Mouse (Mus musculus): ENCODE results near the gene Topbp1.

Topbp1 gene

DNA sequence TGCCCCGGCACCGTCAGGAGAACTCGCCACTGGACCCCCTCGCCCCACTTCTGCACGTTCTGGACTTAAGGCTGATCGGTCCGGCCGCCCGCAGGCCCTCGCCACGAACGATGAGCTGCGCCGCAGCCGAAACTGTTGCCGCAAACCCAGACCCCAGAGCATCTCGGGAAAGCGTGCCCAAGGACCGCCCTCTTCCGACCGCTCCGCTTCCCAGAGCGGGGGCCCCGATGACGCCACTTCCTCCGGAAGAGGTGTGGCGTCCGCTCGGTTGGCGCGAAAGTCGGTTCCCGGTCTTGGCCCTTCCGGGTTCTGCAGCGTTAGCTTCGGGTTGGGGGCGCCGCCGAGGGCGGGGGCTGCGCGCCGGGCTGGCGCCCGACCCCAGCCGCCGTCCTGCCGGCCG, at the start of gene Topbp1, which contains the start of gene 1300017J02Rik:
Gene Topbp1, plus strand, starts transcription at position 289 of the 400 bp plus-strand sequence.
Gene 1300017J02Rik, minus strand, starts transcription at position 156 of the 400 bp plus-strand sequence.
- peak; percentile 88 to 91 for DNase-seq (ENCODE audit: low spot score in 2 of 2)

DNA sequence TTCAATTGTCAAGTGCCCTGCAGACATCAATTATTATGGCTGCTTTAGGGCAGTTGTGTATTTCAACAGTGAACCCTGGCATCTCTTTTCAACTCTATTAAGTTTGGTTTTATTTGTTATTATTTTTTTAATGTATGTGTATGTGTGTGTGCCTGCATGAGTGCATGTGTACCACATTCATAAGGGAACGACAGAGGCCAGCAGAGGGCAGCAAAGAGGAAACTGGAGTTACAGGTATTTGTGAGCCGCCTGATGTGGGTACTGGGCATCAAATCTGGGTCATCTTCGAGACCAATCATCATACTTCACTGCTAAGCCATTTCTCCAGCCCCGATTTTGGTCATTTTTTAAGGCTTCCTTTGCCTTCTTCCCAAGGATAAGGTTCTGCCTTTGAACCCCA, 39.2 kb upstream of the Topbp1 start:
- DNase-seq (ENCODE audit: low spot score in 2 of 2) = no peak

DNA sequence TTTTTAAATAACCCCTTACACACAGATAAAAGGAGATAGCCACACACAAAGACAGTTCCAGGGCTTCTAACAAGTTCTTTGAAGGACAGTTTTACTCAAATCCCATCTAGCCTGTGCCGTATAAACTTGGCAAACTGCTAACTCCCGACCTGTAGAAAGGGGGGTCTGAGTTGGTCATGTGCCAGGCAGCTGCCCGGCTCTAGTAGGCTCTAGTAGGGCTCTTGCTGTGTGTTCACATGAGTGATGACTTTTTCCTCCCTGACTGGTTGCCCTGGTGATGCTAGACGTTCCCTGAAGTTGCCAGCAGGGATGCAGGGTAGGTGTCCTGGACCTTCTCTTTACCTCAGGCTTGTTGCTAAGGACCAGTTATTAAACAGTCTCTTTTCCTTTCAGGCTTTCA, 33.9 kb upstream of the Topbp1 start:
- no peak for DNase-seq (ENCODE audit: low spot score in 2 of 2)

DNA sequence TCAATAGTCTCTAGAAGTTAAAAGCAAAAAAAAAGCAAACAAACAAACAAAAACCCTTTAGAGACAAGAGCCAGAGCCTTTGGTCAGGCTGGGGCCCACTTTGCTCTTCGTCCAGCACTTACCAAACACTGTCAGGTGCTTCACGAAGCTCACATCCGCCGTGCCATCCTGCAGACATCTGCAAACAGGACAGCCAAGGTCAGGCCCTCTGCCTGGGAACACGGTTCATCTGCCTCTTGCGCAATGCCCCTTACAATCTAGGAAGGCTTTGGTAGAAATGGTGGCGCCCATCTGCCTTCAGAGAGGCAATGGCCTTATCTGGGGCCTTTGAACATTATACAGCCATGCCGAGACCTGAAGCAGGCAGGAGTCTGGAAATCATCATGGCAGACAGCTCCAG, 30.2 kb upstream of the Topbp1 start:
- no peak for DNase-seq (ENCODE audit: low spot score in 2 of 2)

DNA sequence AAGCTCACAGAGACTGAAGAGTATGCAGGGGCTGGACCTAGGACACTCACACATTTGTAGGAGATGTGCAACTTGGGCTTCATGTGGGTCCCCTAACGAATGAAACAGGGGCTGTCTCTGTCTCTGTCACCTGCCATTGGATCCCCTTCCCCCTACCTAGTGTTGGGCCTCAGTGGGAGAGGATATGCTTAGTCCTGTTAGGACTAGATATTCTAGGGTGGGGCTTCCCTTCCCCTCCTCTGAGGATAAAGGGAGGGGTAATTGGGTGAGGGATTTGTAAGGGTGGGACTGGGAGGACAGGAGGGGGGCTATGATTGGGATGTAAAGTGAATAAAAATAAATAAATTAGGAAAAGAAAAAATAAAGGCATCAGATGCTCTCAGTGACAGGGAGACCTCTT, 29.3 kb upstream of the Topbp1 start:
- no peak for DNase-seq (ENCODE audit: low spot score in 2 of 2)

DNA sequence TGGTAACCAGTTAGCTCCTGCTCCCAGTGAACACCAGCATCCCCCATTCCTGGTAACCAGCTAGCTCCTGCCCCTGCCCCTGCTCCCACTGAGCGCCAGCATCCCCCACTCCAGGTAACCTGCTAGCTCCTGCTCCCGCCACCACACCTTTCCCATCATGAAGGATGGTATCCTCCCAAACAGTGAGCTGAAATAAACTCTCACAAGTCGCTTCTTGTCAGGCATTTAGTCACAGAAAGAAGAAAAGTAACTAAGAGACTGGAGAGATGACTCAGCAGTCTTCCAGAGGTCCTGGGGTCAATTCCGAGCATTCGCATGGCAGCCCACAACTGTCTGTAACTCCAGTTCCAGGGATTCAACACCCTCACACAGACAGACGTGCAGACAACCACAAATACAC, 28.1 kb upstream of the Topbp1 start:
- no peak for DNase-seq (ENCODE audit: low spot score in 2 of 2)

DNA sequence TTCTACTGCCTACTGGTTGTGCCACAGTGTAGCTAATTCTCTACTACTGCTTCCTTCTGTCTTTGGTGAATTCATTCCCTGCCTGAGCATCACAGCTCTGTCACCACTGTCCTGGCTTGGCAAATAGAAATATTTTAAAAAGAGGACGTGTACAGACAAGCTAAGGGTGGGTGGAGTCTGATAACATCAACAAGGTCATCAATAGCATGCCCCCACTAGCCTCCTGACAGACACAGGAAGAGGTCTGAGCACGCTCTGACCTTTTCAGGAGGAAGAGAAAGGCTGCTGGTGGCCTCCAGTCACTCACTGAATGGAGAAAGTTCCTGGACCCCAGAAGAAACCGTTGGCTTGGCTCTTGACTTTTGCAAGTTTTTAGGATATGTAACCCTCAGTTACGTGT, 18.6 kb upstream of the Topbp1 start:
- peak; percentile 11 to 35 for DNase-seq (ENCODE audit: low spot score in 2 of 2)

DNA sequence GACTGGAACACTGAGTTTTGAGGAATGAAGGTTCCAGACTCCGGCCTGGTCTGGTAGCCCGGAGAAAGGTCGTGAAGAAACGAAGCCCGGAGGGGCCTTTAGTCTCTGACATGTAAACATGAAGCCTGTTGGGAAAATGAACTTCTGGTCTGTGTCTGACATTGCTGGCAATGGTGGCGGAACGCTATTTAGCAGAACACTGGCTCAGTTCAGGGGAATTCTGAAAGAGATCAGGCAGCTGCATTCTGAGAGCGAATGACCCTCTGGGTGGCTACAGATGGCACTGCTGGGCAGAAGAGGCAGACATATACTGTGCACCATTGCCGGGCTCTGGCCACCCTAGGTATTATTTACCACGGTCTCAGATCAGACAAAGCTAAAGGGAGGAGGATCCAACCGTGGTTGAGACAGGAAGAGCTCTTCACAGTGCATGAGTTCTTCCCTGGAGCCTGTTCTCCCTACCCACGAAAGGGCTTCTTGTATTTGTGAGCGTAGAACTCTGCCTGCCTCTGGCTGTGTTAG, 18.1 kb upstream of the Topbp1 start:
- no peak for DNase-seq (ENCODE audit: low spot score in 2 of 2)

DNA sequence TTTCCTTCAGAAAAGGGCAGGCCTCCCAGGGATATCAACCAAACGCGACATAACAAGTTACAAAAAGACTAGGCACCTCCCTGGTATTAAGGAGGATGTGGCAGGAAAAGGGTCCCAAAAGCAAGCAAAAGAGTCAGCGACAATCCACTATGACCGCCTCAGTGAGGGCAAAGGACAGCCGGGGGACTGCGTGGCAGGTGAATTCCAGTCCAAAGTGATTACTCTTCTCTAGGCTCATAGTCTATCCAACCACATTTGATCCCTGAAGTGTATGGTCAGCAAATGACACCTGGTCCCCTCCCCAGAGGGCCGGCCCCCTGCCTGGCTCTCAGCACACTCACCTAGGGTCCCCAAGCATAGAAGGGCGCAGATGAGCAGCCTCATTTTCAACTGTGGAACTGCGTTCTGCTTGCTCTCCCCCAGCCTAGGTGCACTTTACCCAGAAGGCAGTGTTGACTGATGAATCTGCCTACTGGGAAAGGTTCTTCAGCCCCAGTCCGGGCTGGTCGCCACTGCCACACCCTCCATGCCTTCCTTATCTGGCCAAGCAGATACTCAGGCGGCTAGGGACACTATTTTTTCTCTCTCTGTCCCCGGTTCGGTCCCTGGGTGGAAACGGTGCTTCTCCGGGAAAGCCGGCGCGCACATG, 17.1 kb upstream of the Topbp1 start:
- DNase-seq (ENCODE audit: low spot score in 2 of 2) = no peak

DNA sequence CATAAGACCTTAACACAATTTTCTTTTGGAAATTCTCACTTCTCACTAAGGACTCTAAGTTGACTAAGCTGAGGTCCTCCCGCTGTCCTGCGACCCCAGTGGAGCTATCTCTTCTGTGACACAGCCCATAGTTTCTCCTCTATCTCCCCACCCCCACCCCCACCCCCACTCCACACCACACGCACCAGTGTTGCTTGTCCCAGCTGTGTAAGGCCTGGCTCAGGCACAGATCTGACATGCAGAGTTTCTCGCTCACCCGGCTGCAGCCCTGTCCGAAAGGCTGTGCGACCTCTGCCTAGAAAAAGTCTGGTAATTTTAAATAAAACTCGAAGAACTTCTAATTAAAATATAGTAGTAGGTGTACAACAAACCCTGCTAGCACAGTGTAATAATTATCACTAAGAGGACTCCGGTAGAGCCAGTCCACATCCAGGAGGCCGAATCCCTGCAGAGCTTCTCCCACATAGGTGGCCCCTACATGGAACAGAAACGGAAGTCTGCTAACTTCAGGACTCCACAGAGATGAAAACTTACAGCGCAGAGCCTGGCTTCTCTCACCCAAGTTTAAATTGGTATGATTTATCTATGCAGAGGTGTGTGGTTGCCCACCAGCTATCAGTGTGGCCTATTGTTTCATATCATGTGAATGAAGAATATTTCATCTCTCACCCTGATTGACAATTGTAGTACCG, 16.4 kb upstream of the Topbp1 start:
- DNase-seq (ENCODE audit: low spot score in 2 of 2) = no peak

DNA sequence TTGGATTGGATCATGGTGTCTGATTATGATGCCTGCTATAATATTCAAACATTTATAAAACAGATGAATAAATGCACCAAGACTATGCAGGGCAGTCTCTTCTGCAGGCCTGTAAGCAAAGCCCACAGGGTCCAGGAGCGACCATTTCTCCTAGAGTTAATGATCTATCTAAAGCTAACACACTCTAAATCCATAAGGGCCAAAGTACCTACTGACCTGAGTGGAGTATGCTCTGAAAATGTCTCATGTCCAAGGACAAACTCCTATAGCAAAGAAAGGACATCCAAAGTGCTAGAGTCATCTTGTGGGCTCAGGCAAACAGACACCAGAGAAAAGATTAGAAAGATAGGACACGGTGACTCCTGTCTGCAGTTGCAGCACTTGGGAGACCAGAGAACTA, 10.5 kb upstream of the Topbp1 start:
- no peak for DNase-seq (ENCODE audit: low spot score in 2 of 2)

DNA sequence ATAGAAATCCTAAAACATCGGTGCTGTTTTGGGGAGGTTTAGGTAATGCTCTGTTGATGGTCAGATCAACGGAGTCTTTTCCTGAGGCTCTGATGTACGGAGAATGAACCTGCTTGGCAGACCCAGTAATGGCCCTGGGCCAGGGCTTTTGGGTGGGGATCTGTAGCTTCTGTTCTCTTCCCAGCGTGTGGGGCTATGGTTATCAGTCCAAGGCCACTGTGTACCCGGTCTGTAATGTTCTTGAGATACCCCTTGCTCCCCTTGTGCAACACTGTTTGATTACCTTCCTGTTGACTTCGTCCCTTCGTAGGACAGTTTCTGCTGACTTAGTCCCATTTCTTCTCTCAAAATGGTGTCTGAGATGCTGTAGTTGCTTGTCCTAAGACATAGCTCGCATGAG, 3.9 kb upstream of the Topbp1 start:
- DNase-seq (ENCODE audit: low spot score in 2 of 2) = no peak

DNA sequence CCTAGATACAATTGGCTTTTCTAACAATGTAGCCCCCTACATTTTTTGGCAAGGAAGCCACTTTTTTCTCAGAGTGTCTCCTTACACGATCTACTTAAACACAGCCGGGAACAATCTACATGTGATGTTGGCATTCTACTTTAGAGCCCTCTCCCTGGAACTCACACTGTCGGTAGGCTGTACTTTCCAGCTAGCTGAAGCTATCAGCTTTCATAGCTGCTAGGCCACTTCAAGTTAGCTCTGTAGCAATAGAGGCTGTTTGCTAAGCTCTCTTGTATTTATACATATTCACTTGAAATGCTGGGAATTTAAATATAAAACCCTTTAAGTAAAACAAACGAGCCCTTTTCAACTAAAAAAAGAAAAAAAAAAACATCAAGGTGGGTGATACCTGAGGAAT, 2.8 kb upstream of the Topbp1 start:
- DNase-seq (ENCODE audit: low spot score in 2 of 2) = no peak

DNA sequence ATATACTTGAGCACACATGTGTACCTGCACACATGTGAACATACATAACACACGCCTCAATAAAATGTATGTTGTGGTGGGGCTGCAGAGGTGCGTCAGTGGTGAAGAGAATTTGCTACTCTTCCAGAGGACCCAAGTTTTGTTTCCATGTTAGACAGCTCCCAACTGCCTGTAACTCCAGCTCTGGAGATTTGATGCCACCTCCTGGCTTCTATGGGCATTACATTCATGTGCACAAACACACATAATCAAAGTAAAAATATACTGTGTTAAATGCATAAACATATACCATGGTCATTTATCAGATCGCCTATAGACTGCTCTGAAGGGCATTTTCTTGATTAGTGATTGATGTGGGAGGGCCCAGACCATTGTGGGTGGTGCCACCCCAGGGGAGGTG, 2.3 kb upstream of the Topbp1 start:
- DNase-seq (ENCODE audit: low spot score in 2 of 2) = peak; percentile 47 to 59

DNA sequence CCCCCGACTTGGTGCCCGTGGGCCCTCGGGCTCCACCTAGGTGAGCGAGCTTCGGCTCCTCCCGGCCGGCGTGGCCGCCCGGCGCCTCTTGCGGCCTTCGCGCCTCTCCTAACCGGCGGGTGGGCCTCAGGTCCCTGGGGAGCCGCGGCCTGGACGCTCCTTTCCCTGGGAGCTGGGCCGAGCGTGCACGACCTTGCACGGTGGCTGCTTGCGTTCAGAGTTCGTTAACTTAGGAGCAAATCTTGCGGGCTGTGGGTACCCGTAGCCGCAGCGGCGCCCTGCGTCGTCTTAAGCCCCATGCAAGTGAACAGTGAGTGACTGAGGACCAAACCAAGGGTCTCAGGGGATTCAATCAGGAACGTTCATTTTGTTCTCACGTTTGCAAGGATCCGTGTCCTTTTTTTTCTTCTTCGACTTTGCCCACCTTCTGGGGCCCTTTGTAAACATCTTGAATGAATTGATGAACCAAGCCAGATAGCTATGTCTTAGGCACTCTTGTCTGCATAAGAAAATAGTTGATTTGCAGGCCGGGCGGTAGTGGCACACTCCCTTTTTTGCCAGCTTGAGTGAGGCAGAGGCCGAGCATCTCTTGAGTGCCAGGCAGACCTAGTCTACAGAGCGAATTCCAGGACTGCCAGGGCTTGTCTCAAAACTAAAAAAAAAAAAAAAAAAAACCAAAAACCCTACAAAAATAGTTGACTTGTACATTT, 472 bp downstream of the Topbp1 start:
- no peak for DNase-seq (ENCODE audit: low spot score in 2 of 2)

DNA sequence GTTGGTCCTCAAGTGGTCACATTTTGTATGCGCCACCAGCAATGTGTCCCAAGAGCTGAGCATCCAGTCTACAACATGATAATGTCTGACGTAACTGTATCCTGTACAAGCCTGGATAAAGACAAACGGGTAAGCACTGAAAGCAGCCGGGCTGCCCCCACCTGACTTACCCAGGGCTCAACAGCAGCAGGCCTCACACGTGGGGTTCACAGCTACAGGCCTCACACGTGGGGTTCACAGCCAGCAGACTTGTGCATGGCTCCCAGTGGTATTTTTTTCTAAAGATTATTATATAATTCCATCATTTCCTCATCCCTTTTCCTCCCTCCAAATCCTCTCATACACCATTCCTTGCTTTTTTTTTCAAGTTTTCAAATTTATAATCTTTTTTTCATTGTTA, 4.8 kb downstream of the Topbp1 start:
- no peak for DNase-seq (ENCODE audit: low spot score in 2 of 2)

DNA sequence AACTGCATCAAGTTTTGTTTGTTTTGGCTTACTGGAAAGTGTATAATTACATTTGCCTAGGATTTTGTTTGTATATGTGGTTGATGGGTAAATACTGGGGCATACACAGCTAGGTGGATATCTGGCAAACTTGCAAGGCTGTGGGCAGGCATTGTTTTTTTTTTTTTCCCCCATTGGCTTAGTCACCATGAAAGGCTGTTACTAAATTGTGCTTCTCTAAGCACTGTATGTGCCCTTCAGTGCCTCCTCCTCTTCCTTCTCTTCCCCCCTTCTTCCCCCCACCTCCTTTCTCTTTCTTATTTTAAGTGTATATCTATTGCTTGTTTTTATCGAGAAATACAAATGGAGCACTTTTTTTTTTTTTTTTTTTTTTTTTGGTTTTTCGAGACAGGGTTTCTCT, 19.7 kb downstream of the Topbp1 start:
- DNase-seq (ENCODE audit: low spot score in 2 of 2) = no peak

DNA sequence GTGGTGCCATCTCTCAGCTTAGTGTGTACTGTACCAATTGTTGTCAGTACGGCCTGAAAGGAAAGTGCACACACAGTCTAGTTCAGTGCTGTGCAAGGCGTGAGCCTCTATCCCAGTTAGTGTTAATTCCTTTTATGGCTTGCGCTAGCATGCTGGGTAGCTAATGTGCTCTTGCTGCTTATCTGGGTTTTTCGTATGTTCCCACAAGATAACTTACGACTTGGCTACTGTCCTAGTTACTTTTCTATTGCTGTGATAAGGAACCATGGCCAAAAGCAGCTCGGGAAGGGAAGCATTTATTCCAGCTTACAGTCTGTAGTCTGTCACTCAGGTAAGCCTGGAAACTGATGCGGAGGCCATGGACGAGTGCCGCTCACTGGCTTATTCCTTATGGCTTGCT, 21.4 kb downstream of the Topbp1 start:
- no peak for DNase-seq (ENCODE audit: low spot score in 2 of 2)

DNA sequence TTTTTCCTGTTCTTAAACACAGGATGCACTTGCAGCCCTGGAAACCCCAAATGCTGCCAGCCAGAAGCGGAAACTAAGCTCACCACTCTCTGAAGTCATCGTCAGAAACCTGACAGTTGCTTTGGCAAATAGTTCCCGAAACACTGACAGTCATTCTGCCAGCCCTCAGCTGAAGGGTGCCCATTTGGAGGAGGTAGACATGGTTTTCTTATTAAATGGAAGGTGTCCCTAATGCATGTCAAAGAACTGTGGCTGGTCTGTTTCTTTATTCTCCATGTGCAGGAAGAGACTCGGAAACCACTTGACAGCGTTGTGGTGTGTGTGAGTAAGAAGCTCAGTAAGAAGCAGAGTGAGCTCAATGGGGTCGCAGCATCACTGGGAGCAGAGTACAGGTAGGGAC, 27.6 kb downstream of the Topbp1 start:
- DNase-seq (ENCODE audit: low spot score in 2 of 2) = no peak

DNA sequence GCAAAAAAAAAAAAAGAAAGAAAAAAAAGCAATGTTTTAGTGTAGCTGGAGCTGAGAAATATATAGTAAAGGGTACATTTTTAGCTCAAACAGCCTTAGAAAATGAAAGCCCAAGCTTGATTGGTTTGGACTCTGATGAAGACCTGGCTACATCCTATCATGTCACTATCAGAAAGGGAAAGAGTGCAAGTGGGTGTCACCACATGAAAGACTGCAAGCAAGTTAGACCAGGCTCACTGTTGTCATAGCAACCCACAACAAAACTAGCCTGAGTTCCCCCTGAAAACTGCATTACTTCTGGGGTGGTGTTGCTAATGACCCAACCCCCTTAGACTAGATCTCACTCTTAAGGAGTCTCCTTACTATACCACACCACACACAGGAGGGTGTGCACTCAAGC, 31.9 kb downstream of the Topbp1 start:
- no peak for DNase-seq (ENCODE audit: low spot score in 2 of 2)

DNA sequence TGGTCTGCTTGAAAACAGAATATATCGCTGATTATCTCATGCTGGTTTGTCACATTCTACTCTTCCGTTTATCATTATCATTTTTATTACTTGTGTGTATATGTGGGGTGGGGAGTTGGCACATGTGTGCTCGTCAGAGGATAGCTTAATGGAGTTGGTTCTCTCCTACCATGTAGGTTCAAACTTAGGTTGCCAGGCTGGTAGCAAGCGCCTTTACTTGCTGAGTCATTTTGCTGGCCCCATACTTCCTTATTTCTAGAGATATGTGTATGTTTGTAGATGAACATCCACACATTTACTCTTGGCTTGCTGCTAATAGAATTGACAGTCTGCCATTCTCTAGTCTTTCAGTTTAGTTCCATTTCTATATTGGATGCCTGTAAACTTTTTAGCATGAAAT, 42.0 kb downstream of the Topbp1 start:
- DNase-seq (ENCODE audit: low spot score in 2 of 2) = no peak

DNA sequence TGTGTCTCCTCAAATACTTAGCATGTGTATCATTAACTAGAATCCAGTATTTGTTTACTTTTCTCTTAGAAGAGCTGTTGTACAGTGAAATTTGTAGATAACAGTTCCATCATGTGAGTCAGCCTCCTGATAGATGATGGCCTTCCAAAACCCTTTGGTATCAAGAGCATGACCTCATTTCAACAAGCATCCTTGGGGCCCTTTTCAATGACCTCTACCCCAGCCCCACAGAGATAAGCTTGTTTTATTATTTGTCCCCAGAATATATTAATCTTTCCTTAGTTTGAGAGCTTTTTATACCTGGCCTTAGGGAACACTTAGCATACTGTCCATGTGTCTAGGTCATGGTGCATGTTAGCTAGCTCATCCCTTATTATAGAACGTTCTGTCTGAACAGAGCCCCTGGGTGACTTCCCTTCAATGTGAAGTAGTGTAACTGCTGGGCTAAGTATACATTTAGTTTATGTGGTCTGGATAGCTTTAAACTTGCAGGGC, 43.0 kb downstream of the Topbp1 start:
- no peak for DNase-seq (ENCODE audit: low spot score in 2 of 2)

DNA sequence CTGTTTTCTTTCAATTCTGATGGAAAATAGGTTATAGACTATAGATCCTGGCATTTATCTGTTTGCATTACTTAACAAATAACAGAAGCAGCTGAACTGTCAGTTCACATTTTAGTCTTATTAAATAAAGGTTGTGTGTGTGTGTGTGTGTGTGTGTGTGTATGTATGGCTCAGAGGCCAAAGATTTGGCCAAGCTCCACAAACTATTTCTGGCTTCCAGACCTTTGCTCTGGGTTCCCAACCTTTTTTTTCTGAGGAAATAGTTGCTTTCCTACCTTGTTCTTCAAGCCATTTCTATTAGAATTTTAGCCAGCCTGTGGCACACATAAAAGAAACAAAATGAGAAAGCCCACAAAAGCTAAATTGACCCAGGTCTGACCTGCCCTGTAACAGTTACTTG, 43.8 kb downstream of the Topbp1 start:
- no peak for DNase-seq (ENCODE audit: low spot score in 2 of 2)

Data from urinary bladder, postnatal 36 days (tissue).